Mouse (Mus musculus) neural tube, embryonic 14.5 days (tissue): ENCODE data around the gene Invs. TPM values are rescaled to one million over a fixed set of nuclear protein-coding genes. Genes with fewer than 3 reads are reported as not detected.

Source experiments
- ATAC-seq: fragments of 200-750 bp; cut with Nextera tagmentation; 2 replicates; pipeline ENCODE4 v1.8.0; 2017; ENCODE audit warnings: low read depth, mild to moderate bottlenecking, moderate TSS enrichment, moderate library complexity
- H3K27ac ChIP-seq: fragments of 300-500 bp; sonication (generic); 2 replicates; pipeline ENCODE4 v1.5.1; 2014; ENCODE audit warnings: low read depth, mild to moderate bottlenecking, control low read depth, low read length, moderate library complexity, mixed read lengths
- H3K27me3 ChIP-seq: fragments of 300-500 bp; sonication (generic); 2 replicates; pipeline ENCODE4 v1.6.1; 2014; ENCODE audit warnings: low read length; ENCODE audit not compliant: control insufficient read depth, insufficient read depth
- H3K36me3 ChIP-seq: fragments of 300-500 bp; sonication (generic); 2 replicates; pipeline ENCODE4 v1.6.1; 2014; ENCODE audit warnings: low read length, mixed read lengths; ENCODE audit not compliant: control insufficient read depth, insufficient read depth
- H3K4me1 ChIP-seq: fragments of 300-500 bp; sonication (generic); 2 replicates; pipeline ENCODE4 v1.6.1; 2014; ENCODE audit warnings: low read length; ENCODE audit not compliant: control insufficient read depth, insufficient read depth
- H3K4me2 ChIP-seq: fragments of 300-500 bp; sonication (generic); 2 replicates; pipeline ENCODE4 v1.6.1; 2014; ENCODE audit warnings: mild to moderate bottlenecking, low read depth, low read length, control low read depth
- H3K4me3 ChIP-seq: fragments of 300-500 bp; sonication (generic); 2 replicates; pipeline ENCODE4 v1.5.1; 2014; ENCODE audit warnings: low read depth, low read length, control low read depth, mixed read lengths
- H3K9ac ChIP-seq: fragments of 300-500 bp; sonication (generic); replicated peaks from 2 replicates; pipeline ENCODE4 v1.6.1; 2014; ENCODE audit warnings: low read depth, mild to moderate bottlenecking, control low read depth, low read length, mixed read lengths
- H3K9me3 ChIP-seq: fragments of 300-500 bp; sonication (generic); 2 replicates; pipeline ENCODE4 v1.6.1; 2016; ENCODE audit warnings: low read length; ENCODE audit not compliant: control insufficient read depth
- WGBS: fragments of 180-500 bp; shearing (Covaris S2); extraction: QIAGEN DNeasy Blood & Tissue Kit; methylation state at CpG from one replicate; pipeline ENCODE4 v1.1.7; 2014; 5-methylcytosine and 5-hydroxymethylcytosine counted together
- polyA plus RNA-seq: library from polyadenylated mRNA; unstranded; fragments of >200 nt; fragmentation: Nextera tagmentation; extraction: Ambion mirVana; gene quantifications from 2 replicates; pipeline ENCODE4 v1.2.1, GENCODE M21; 2014

Gene Invs
- polyA plus RNA-seq, 1 experiment from 2014 or later = 6.1 TPM

- Histone ChIP-seq H3K9me3 (no peaks in the 10 kb centered on the region), H3K27ac (no peak overlapping the region), H3K36me3 (no peaks in the 10 kb centered on the region), H3K27me3 (no peaks in the 10 kb centered on the region), H3K4me2 (no peak overlapping the region), H3K9ac (no peak overlapping the region), H3K4me1 (no peaks in the 10 kb centered on the region), H3K4me3 (no peak overlapping the region)
- WGBS = 90% methylated on average over 3 of the region's 3 CpGs
- ATAC-seq = no peak
Measured at GRCm38 (mm10) chr4:48314814-48315213, 35.3 kb downstream of the Invs start.

GRCm38 (mm10) chr4:48316036-48316435 is 36.5 kb downstream of the Invs start:
- no peak overlapping the region for H3K4me2 ChIP-seq
- no peaks in the 10 kb centered on the region for H3K4me1 ChIP-seq
- no peak overlapping the region for H3K9ac ChIP-seq
- H3K4me3 ChIP-seq = no peak overlapping the region
- no peak overlapping the region for H3K27ac ChIP-seq
- ATAC-seq = no peak
- no peaks in the 10 kb centered on the region for H3K9me3 ChIP-seq
- no peaks in the 10 kb centered on the region for H3K36me3 ChIP-seq
- 96% methylated on average over 3 of the region's 3 CpGs for WGBS
- H3K27me3 ChIP-seq = no peaks in the 10 kb centered on the region

DNA sequence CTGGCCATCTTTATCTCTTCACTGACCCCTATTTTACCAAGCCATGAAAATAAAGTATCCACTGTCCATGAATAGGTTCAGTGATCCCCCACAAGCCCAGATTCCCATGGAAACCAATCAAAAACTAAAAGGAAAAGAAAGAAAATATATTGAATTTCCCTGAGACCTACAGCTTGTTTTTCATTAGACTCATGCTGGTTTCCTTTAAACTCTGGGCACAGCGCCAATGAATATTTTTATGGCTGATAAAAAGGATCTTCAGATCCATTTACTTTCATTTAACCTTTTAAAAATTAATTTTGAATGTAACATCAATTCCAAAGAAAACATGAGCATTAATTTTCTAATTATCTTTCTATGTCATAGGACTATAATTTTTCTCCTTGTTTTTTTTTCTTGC is 41.7 kb downstream of the Invs start:
- no peak overlapping the region for H3K4me3 ChIP-seq
- 72% methylated on average over 1 of the region's 1 CpGs for WGBS
- H3K9ac ChIP-seq = no peak overlapping the region
- no peaks in the 10 kb centered on the region for H3K27me3 ChIP-seq
- no peaks in the 10 kb centered on the region for H3K36me3 ChIP-seq
- no peaks in the 10 kb centered on the region for H3K9me3 ChIP-seq
- ATAC-seq = no peak
- H3K4me1 ChIP-seq = no peaks in the 10 kb centered on the region
- H3K27ac ChIP-seq = no peak overlapping the region
- no peak overlapping the region for H3K4me2 ChIP-seq

DNA sequence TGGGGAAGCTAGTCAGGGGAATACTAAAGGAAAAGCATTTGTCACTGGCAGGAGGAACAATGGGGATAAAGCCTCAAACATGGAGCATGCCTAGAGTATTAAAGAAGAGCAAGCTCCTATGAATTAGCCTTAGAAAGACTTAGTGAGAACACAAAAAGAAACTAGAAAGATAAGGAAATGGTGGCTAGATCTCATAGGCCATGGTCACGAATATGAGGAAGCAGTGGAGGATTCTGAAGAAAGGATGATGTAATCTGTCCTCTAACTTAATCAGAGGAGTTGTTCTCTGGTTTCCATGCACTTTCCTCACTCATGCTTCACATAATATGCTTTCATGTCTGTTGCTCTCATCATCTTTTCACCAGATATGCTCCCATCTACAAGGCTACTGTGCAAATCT is 42.5 kb downstream of the Invs start:
- Histone ChIP-seq H3K27me3 (no peaks in the 10 kb centered on the region), H3K36me3 (no peaks in the 10 kb centered on the region), H3K27ac (no peak overlapping the region), H3K4me1 (no peaks in the 10 kb centered on the region), H3K4me3 (no peak overlapping the region), H3K9ac (no peak overlapping the region), H3K4me2 (no peak overlapping the region), H3K9me3 (no peaks in the 10 kb centered on the region)
- no peak for ATAC-seq
- 52% methylated on average over 1 of the region's 1 CpGs for WGBS

DNA sequence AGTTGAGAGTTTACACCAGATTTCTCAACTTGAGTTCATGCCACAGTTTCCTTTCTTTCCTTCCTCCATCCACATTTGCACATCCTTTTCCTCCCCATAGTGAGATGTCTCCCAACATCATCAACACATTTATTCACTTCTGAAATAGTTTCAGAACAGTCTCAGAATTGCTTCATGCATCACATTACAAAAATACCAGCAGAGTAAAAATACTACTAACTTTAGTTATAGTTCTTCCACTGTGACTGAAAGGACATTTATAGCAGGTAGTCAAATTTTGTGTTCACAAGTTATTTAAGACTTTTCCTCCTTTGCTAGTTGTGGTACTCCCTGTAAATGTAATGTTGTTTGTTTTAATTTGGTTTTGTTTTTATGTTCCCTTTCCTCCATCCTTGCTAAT is 47.6 kb downstream of the Invs start:
- no peak for ATAC-seq
- no peak overlapping the region for H3K4me2 ChIP-seq
- H3K9ac ChIP-seq = no peak overlapping the region
- no peaks in the 10 kb centered on the region for H3K27me3 ChIP-seq
- no peaks in the 10 kb centered on the region for H3K36me3 ChIP-seq
- no peaks in the 10 kb centered on the region for H3K9me3 ChIP-seq
- no peak overlapping the region for H3K27ac ChIP-seq
- no peak overlapping the region for H3K4me3 ChIP-seq
- H3K4me1 ChIP-seq = no peaks in the 10 kb centered on the region

DNA sequence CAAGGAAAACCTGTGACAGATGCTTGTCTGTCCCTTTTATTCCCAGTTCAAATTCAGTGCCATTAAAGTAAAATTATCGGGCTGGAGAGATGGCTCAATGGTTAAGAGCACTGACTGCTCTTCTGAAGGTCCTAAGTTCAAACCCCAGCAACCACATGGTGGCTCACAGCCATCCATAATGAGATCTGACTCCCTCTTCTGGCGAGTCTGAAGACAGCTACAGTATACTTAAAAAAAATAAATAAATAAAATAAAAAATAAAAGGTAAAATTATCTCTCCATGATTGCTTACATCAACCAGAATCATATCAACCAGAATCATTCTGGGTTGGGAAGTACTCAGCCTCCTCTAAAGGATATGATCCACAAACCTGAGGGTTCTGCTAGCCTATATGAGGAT is 48.5 kb downstream of the Invs start:
- Histone ChIP-seq H3K4me3 (no peak overlapping the region), H3K36me3 (no peaks in the 10 kb centered on the region), H3K4me2 (no peak overlapping the region), H3K27me3 (no peaks in the 10 kb centered on the region), H3K27ac (no peak overlapping the region), H3K9ac (no peak overlapping the region), H3K9me3 (no peaks in the 10 kb centered on the region), H3K4me1 (no peaks in the 10 kb centered on the region)
- ATAC-seq = no peak
- WGBS = 64% methylated on average over 2 of the region's 2 CpGs

- Histone ChIP-seq H3K9ac (no peak overlapping the region), H3K36me3 (no peaks in the 10 kb centered on the region), H3K4me3 (no peak overlapping the region), H3K27me3 (no peaks in the 10 kb centered on the region), H3K27ac (no peak overlapping the region), H3K4me2 (no peak overlapping the region), H3K9me3 (no peaks in the 10 kb centered on the region), H3K4me1 (no peaks in the 10 kb centered on the region)
- no peak for ATAC-seq
- WGBS = 87% methylated on average over 6 of the region's 6 CpGs
Measured at GRCm38 (mm10) chr4:48332453-48333051, 53.0 kb downstream of the Invs start.

GRCm38 (mm10) chr4:48334927-48335763 is 55.6 kb downstream of the Invs start:
- no peak overlapping the region for H3K4me3 ChIP-seq
- no peaks in the 10 kb centered on the region for H3K4me1 ChIP-seq
- H3K36me3 ChIP-seq = no peaks in the 10 kb centered on the region
- H3K27me3 ChIP-seq = no peaks in the 10 kb centered on the region
- H3K9me3 ChIP-seq = no peaks in the 10 kb centered on the region
- H3K9ac ChIP-seq = no peak overlapping the region
- H3K4me2 ChIP-seq = no peak overlapping the region
- ATAC-seq = peak; percentile 24; the same call in 1 of the 2 replicates
- 23% methylated on average over 7 of the region's 7 CpGs for WGBS
- no peak overlapping the region for H3K27ac ChIP-seq

- Histone ChIP-seq H3K4me2 (no peak overlapping the region), H3K4me3 (no peak overlapping the region), H3K36me3 (no peaks in the 10 kb centered on the region), H3K27ac (no peak overlapping the region), H3K4me1 (no peaks in the 10 kb centered on the region), H3K27me3 (no peaks in the 10 kb centered on the region), H3K9me3 (no peaks in the 10 kb centered on the region), H3K9ac (no peak overlapping the region)
- 78% methylated on average over 4 of the region's 4 CpGs for WGBS
- no peak for ATAC-seq
Measured at GRCm38 (mm10) chr4:48342705-48343104, 63.1 kb downstream of the Invs start.
